Mouse (Mus musculus): Measurements from ENCODE around the gene Proca1. TPM values are rescaled to one million over a fixed set of nuclear protein-coding genes. Genes with fewer than 3 reads are reported as not detected.

Gene Proca1
- polyA plus RNA-seq, 1 experiment from 2014 or later, result 0.49 TPM

- DNase-seq (ENCODE audit: low spot score), result no peak
Measured at GRCm38 (mm10) chr11:78213086-78213817, 20.1 kb downstream of the Proca1 start.

- DNase-seq (ENCODE audit: low spot score), result peak; percentile 64
Measured at GRCm38 (mm10) chr11:78215709-78216317, 22.6 kb downstream of the Proca1 start.

GRCm38 (mm10) chr11:78223586-78223985, 30.4 kb downstream of the Proca1 start:
- DNase-seq (ENCODE audit: low spot score), result no peak

GRCm38 (mm10) chr11:78231518-78231917, 38.3 kb downstream of the Proca1 start:
- DNase-seq (ENCODE audit: low spot score), result no peak

GRCm38 (mm10) chr11:78240193-78240857, 47.1 kb downstream of the Proca1 start:
- DNase-seq (ENCODE audit: low spot score), result no peak

- DNase-seq (ENCODE audit: low spot score), result no peak
Measured at GRCm38 (mm10) chr11:78245261-78245626, 52.1 kb downstream of the Proca1 start.

GRCm38 (mm10) chr11:78245627-78246317, 52.6 kb downstream of the Proca1 start, which contains the start of the genes Sdf2 and Supt6:
TSS of gene Sdf2 (plus strand) at chr11:78245746.
TSS of gene Supt6 (minus strand) at chr11:78245987.
- DNase-seq (ENCODE audit: low spot score), result peak; percentile 92

- DNase-seq (ENCODE audit: low spot score), result no peak
Measured at GRCm38 (mm10) chr11:78246318-78247011, 53.3 kb downstream of the Proca1 start.

- no peak for DNase-seq (ENCODE audit: low spot score)
Measured at GRCm38 (mm10) chr11:78247012-78247348, 53.8 kb downstream of the Proca1 start.

- no peak for DNase-seq (ENCODE audit: low spot score)
Measured at GRCm38 (mm10) chr11:78247727-78248140, 54.5 kb downstream of the Proca1 start.

Small RNA genes within 50 kb of the gene (microRNA-seq; reads per million reads assigned to microRNA genes)
- gene Mir7653 (ENCODE audit: borderline number of aligned reads), result not detected

Other genes starting within 250 kb of the Proca1 start
- 15.1 and 18.4 TPM in 2 replicates for gene Phf12, start 210.6 kb upstream of the Proca1 start, polyA plus RNA-seq (2015; fragmentation: Nextera tagmentation; extraction: Ambion mirVana)
- gene Dhrs13, start 161.1 kb upstream of the Proca1 start, polyA plus RNA-seq (2015; fragmentation: Nextera tagmentation; extraction: Ambion mirVana), result 10.2 TPM in 2 replicates
- gene Flot2, start 155.5 kb upstream of the Proca1 start, polyA plus RNA-seq (2015; fragmentation: Nextera tagmentation; extraction: Ambion mirVana), result 50.3 and 55.3 TPM in 2 replicates
- gene Eral1, start 113.0 kb upstream of the Proca1 start, polyA plus RNA-seq (2015; fragmentation: Nextera tagmentation; extraction: Ambion mirVana), result 22.4 and 24.5 TPM in 2 replicates
- gene Fam222b, start 98.7 kb upstream of the Proca1 start, polyA plus RNA-seq (2015; fragmentation: Nextera tagmentation; extraction: Ambion mirVana), result 6.1 and 6.6 TPM in 2 replicates
- gene Traf4, start 27.8 kb upstream of the Proca1 start, polyA plus RNA-seq (2015; fragmentation: Nextera tagmentation; extraction: Ambion mirVana), result 57.5 and 58.6 TPM in 2 replicates
- gene Nek8, start 16.7 kb upstream of the Proca1 start, polyA plus RNA-seq (2015; fragmentation: Nextera tagmentation; extraction: Ambion mirVana), result 14.1 and 14.5 TPM in 2 replicates
- gene Tlcd1, start 16.7 kb upstream of the Proca1 start, polyA plus RNA-seq (2015; fragmentation: Nextera tagmentation; extraction: Ambion mirVana), result 12.2 and 13.5 TPM in 2 replicates
- gene Rpl23a, start 9.8 kb upstream of the Proca1 start, polyA plus RNA-seq (2015; fragmentation: Nextera tagmentation; extraction: Ambion mirVana), result 1,919 and 1,995 TPM in 2 replicates
- 26.4 and 29.6 TPM in 2 replicates for gene Rab34, start 5.0 kb upstream of the Proca1 start, polyA plus RNA-seq (2015; fragmentation: Nextera tagmentation; extraction: Ambion mirVana)
- 74.6 and 74.7 TPM in 2 replicates for gene Sdf2, start 52.4 kb downstream of the Proca1 start, polyA plus RNA-seq (2015; fragmentation: Nextera tagmentation; extraction: Ambion mirVana)
- 16.4 and 16.6 TPM in 2 replicates for gene Supt6, start 52.6 kb downstream of the Proca1 start, polyA plus RNA-seq (2015; fragmentation: Nextera tagmentation; extraction: Ambion mirVana)
- gene 2610507B11Rik, start 68.4 kb downstream of the Proca1 start, polyA plus RNA-seq (2015; fragmentation: Nextera tagmentation; extraction: Ambion mirVana), result 88.6 and 107 TPM in 2 replicates
- gene BC030499, start 97.4 kb downstream of the Proca1 start, polyA plus RNA-seq (2015; fragmentation: Nextera tagmentation; extraction: Ambion mirVana), result 0.21 and 0.29 TPM in 2 replicates
- gene Spag5, start 108.1 kb downstream of the Proca1 start, polyA plus RNA-seq (2015; fragmentation: Nextera tagmentation; extraction: Ambion mirVana), result 28.0 and 31.5 TPM in 2 replicates
- gene Aldoc, start 129.6 kb downstream of the Proca1 start, polyA plus RNA-seq (2015; fragmentation: Nextera tagmentation; extraction: Ambion mirVana), result 2.3 TPM in 2 replicates
- gene Pigs, start 135.0 kb downstream of the Proca1 start, polyA plus RNA-seq (2015; fragmentation: Nextera tagmentation; extraction: Ambion mirVana), result 43.9 and 47.9 TPM in 2 replicates
- gene Unc119, start 150.1 kb downstream of the Proca1 start, polyA plus RNA-seq (2015; fragmentation: Nextera tagmentation; extraction: Ambion mirVana), result 36.8 and 39.5 TPM in 2 replicates
- 22.4 and 33.0 TPM in 2 replicates for gene Foxn1, start 193.2 kb downstream of the Proca1 start, polyA plus RNA-seq (2015; fragmentation: Nextera tagmentation; extraction: Ambion mirVana)
- gene Slc13a2, start 228.8 kb downstream of the Proca1 start, polyA plus RNA-seq (2015; fragmentation: Nextera tagmentation; extraction: Ambion mirVana), result 0.43 and 0.76 TPM in 2 replicates